Mouse (Mus musculus) ES-E14 (cell line): ENCODE data around the gene Dennd1a. TPM values are rescaled to one million over a fixed set of nuclear protein-coding genes. Genes with fewer than 3 reads are reported as not detected.

ENCODE experiments used
- DNase-seq: peaks from one replicate; pipeline ENCODE4 v3.0.0-alpha.2; 2013; ENCODE audit warnings: low read depth, low spot score
- H3K27ac ChIP-seq: 2 replicates; pipeline ENCODE4 v1.5.1; 2012; ENCODE audit warnings: low read depth, mild to moderate bottlenecking, low read length, moderate library complexity, mixed read lengths; ENCODE audit not compliant: poor library complexity, insufficient read depth, severe bottlenecking
- H3K36me3 ChIP-seq: 2 replicates; pipeline ENCODE4 v1.6.1; 2012; ENCODE audit warnings: mild to moderate bottlenecking, low read length, moderate library complexity, mixed read lengths; ENCODE audit not compliant: control insufficient read depth, poor library complexity, insufficient read depth, severe bottlenecking
- H3K4me1 ChIP-seq, 2 experiments: fragments of 150-350 bp in 1 of 2; sonication (generic) in 1 of 2; 2 replicates each; pipeline ENCODE4 v1.6.1; 2012; ENCODE audit warnings: low read length in 2 of 2, mild to moderate bottlenecking in 1 of 2, mixed read lengths in 1 of 2; ENCODE audit not compliant: control insufficient read depth in 2 of 2, insufficient read depth in 2 of 2, poor library complexity in 1 of 2
- H3K4me3 ChIP-seq, 2 experiments: fragments of 150-350 bp in 1 of 2; sonication (generic) in 1 of 2; 2 replicates each; pipeline ENCODE4 v1.5.1; 2012; ENCODE audit warnings: low read length in 2 of 2, low read depth in 1 of 2, mild to moderate bottlenecking in 1 of 2, mixed read lengths in 1 of 2; ENCODE audit not compliant: insufficient read depth in 1 of 2, poor library complexity in 1 of 2, severe bottlenecking in 1 of 2
- H3K9ac ChIP-seq: 2 replicates; pipeline ENCODE4 v1.6.1; 2012; ENCODE audit warnings: low read depth, mild to moderate bottlenecking, low read length, mixed read lengths; ENCODE audit not compliant: poor library complexity, insufficient read depth, severe bottlenecking
- H3K9me3 ChIP-seq: fragments of 150-350 bp; sonication (generic); 2 replicates; pipeline ENCODE4 v1.6.1; 2012; ENCODE audit warnings: low read depth, mild to moderate bottlenecking, low read length; ENCODE audit not compliant: control insufficient read depth, insufficient read depth
- CHD2 ChIP-seq: IDR thresholded peaks from 2 replicates; pipeline ENCODE4 v1.6.1; 2014; ENCODE audit warnings: mild to moderate bottlenecking, low read depth, low read length, inconsistent platforms
- HCFC1 ChIP-seq: IDR thresholded peaks from 2 replicates; pipeline ENCODE4 v1.6.1; 2012; ENCODE audit warnings: low read length, inconsistent platforms, borderline replicate concordance; ENCODE audit not compliant: insufficient read depth
- MAFK ChIP-seq: IDR thresholded peaks from 2 replicates; pipeline ENCODE4 v1.6.1; 2014; ENCODE audit warnings: mild to moderate bottlenecking, low read depth, low read length, inconsistent platforms; ENCODE audit not compliant: insufficient read depth
- ZC3H11A ChIP-seq: IDR thresholded peaks from 2 replicates; pipeline ENCODE4 v1.6.1; 2012; ENCODE audit warnings: low read depth, mild to moderate bottlenecking, inconsistent platforms, low read length, borderline replicate concordance
- ZNF384 ChIP-seq: IDR thresholded peaks from 2 replicates; pipeline ENCODE4 v1.6.1; 2012; ENCODE audit warnings: low read depth, low read length, inconsistent platforms
- in situ Hi-C, 2 experiments: fragments of 600-800 bp; cut with MboI; formaldehyde crosslinking; loops; one replicate each; pipeline ENCODE4 v1.15.1; 2025; ENCODE audit warnings: low sequenced_read_pairs in 2 of 2, inconsistent platforms in 1 of 2; ENCODE audit not compliant: unreplicated experiment in 2 of 2
- total RNA-seq: library from RNA; depleted of rRNA; stranded (reverse); fragments of 300-350 nt; gene quantifications from 2 replicates; pipeline ENCODE4 v1.2.3, GENCODE M21; 2012

Gene Dennd1a
- total RNA-seq, 1 experiment: 6.5 TPM

DNA sequence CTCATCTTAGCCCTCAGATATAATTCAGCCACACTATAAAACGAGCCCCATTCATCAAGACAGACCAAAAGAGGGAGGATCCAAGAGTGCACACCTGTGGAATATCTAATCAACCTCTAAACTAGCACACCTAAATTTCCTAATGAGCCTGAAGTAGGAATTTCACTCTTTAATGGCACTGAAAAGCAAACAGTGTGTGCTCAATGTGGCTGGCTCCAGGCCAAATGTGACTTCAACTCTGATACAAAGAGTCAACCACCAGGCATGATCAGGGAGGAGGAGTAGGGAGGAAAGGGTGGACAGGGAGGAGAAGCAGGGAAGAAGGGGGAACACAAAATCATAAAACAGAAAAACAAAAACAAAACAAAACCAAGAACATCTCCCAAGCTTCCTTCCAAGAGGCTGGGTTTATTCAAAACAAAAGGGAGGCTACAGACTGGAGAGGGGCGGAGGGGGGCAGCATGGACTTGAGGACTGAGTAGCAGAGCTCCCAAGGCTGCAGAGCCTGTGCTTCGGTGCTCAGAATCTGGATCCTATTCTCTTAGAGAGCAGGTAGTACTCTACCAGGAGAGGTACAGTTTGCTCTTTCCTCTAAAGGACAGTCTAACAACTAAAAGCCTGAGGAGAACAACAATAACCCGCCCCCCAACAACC is 187.9 kb downstream of the Dennd1a start:
- no peak overlapping the region for H3K4me3 ChIP-seq
- TF ChIP-seq CHD2: no peak
- TF ChIP-seq HCFC1: no peak
- no peak for TF ChIP-seq ZNF384
- no peak for TF ChIP-seq ZC3H11A
- no peak for TF ChIP-seq MAFK
- no peaks in the 10 kb centered on the region for H3K9me3 ChIP-seq
- H3K4me1 ChIP-seq: peaks cover 0 to 2% of the 10 kb centered on the region in 2 experiments; a peak in 1 of 4 replicates
- DNase-seq: no peak
- no peak overlapping the region for H3K9ac ChIP-seq
- H3K27ac ChIP-seq: no peak overlapping the region
- no peaks in the 10 kb centered on the region for H3K36me3 ChIP-seq
- in situ Hi-C loops: no loop called here

DNA sequence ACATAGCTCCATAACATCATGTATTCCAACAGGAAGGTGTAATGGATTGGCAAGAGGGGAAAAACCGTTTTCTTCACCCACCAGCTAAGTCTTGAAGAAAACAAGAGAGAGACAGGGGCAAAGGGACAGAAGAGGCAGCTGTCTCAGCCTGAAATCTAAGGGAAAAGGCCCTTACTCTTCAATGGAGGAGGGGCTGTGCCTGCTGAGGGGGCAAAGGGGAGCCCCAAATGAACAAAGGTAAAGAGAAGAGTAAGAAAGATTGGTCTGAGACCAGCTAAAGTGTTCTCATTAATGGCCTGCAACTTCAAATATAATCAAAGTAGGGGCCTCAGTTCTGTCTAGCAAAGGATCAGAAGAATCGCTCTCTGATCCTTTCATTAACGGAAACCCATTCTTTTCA is 189.7 kb downstream of the Dennd1a start:
- TF ChIP-seq HCFC1: no peak
- no peak for TF ChIP-seq CHD2
- no peak for TF ChIP-seq MAFK
- Histone ChIP-seq H3K4me3 (no peak overlapping the region), H3K4me1 (peaks cover 0 to 2% of the 10 kb centered on the region in 2 experiments; a peak in 1 of 4 replicates), H3K36me3 (no peaks in the 10 kb centered on the region), H3K9ac (no peak overlapping the region), H3K9me3 (no peaks in the 10 kb centered on the region), H3K27ac (no peak overlapping the region)
- DNase-seq: no peak
- in situ Hi-C loops: no loop called here

DNA sequence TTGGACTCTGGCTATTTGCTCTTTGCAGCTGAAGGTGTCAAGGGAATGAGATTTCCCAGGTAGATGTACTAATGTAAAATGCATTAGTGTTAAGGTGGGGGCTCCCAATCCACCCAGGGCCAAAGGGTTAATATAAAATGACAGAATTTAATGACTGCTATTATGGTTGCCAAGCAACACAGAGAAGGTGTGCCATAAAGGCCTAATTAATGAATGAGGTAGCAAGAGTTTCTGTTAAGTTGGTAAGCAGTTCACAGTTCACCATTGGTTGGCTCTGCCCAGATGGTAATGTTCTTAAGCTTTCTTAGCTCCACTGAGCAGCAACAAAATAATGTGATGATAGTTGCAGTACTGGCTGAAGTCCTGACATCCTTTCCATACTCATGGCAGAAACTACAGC is 190.9 kb downstream of the Dennd1a start:
- Histone ChIP-seq H3K36me3 (no peaks in the 10 kb centered on the region), H3K9me3 (no peaks in the 10 kb centered on the region), H3K27ac (no peak overlapping the region), H3K9ac (no peak overlapping the region), H3K4me1 (peaks cover 0 to 2% of the 10 kb centered on the region in 2 experiments; a peak in 1 of 4 replicates), H3K4me3 (no peak overlapping the region)
- no peak for TF ChIP-seq HCFC1
- no peak for TF ChIP-seq ZNF384
- TF ChIP-seq ZC3H11A: no peak
- no peak for TF ChIP-seq MAFK
- TF ChIP-seq CHD2: no peak
- no peak for DNase-seq
- in situ Hi-C loops: no loop called here

DNA sequence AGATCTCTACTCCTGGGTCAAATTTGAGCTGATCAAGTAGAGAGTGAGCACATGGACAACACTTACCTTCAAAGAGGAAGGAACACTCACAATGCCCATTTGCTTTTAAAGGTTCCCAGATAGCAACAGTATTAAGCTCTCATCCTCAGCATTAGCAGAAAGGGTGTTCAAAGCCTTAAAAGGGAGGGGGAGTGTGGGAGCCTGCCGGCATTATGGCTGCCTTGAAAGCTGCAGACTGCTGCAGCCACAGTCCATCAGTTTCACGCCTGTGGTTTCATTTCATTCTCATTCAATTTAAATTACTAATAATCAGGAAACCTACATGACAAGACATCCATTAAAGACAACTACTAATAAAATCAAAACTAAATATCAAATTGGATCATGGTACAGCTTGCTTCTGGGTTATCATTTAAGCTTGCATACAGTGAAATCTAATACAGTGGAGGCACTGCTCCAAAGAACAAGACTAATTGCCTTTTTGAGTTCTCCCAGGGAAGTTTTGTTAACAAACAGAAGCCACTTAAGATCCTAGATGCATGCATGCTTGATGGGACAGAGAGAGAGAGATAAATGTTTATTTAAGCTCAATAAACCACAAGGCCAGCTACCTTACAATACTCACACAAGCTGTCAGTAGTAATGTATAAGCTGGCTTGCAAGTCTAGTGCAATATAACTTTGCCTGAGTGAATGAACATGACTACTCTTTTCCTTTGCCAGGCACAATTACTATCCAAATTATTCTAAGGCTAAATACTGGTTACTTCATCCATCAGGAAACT is 192.6 kb downstream of the Dennd1a start:
- TF ChIP-seq ZC3H11A: no peak
- no peak for TF ChIP-seq ZNF384
- TF ChIP-seq CHD2: no peak
- TF ChIP-seq MAFK: no peak
- no peak for TF ChIP-seq HCFC1
- Histone ChIP-seq H3K9me3 (no peaks in the 10 kb centered on the region), H3K36me3 (no peaks in the 10 kb centered on the region), H3K4me3 (no peak overlapping the region), H3K4me1 (no peaks in the 10 kb centered on the region), H3K9ac (no peak overlapping the region), H3K27ac (no peak overlapping the region)
- DNase-seq: no peak
- in situ Hi-C loops: no loop called here
